16 mouse cellular contexts compared by ENCODE assay signal in genomic region chr17:63683345-63683744, GRCm38 (mm10).
DNase-seq lines count a peak whose midpoint lies in the region; ATAC-seq and TF ChIP-seq lines count a peak whose summit lies in the region.
"Had no signal": no experiment of that assay in that cellular context is flagged by ENCODE, and none has a peak within 500 bp of the region (broad histone marks: within the 10 kb centered on the region; RNA-seq: fewer than 3 reads in every experiment).

No protein-coding gene starts in this region.

- intact Hi-C loops in gastrocnemius, postnatal 36 days (cut with DNase I): no loop called here

- 82% methylated on average over 9 of the region's 9 CpGs for WGBS in forebrain, postnatal 0 days
- 82% methylated on average over 9 of the region's 9 CpGs for WGBS in forebrain, embryonic 16.5 days
- WGBS in midbrain, embryonic 14.5 days: 85% methylated on average over 9 of the region's 9 CpGs
- 77% methylated on average over 9 of the region's 9 CpGs for WGBS in midbrain, embryonic 13.5 days
- 70% methylated on average over 9 of the region's 9 CpGs for WGBS in cerebellum, adult 2 months

- no peak for ATAC-seq in forebrain, postnatal 0 days
- no peak for ATAC-seq in forebrain, embryonic 16.5 days
- ATAC-seq in midbrain, embryonic 14.5 days (ENCODE audit: low FRiP score, low TSS enrichment): no peak
- ATAC-seq in midbrain, embryonic 13.5 days: no peak
- no peak for ATAC-seq in monocyte, adult 5-6 weeks (replicated peaks; ENCODE audit: insufficient number of reproducible peaks, low FRiP score, low TSS enrichment, poor library complexity, severe bottlenecking)
- ATAC-seq: forebrain, embryonic 15.5 days; lung, postnatal 0 days had no signal

- H3K4me3 ChIP-seq in forebrain, postnatal 0 days (ENCODE audit: low read depth, low read length): no peak overlapping the region
- H3K4me3 ChIP-seq in forebrain, embryonic 16.5 days (replicated peaks; ENCODE audit: low read length): no peak overlapping the region
- H3K4me3 ChIP-seq in midbrain, embryonic 14.5 days (replicated peaks; ENCODE audit: low read depth, low read length): no peak overlapping the region
- no peak overlapping the region for H3K4me3 ChIP-seq in midbrain, embryonic 13.5 days (replicated peaks)
- no peak overlapping the region for H3K4me3 ChIP-seq in cerebellum, adult 2 months (replicated peaks; ENCODE audit: insufficient read depth, low read depth, low read length)
- H3K4me3 ChIP-seq: embryonic facial prominence, embryonic 15.5 days; forebrain, embryonic 15.5 days; hindbrain, embryonic 15.5 days; kidney, embryonic 15.5 days; limb, embryonic 12.5 days; midbrain, embryonic 12.5 days; neural tube, embryonic 12.5 days had no signal

- TF ChIP-seq POLR2A in cerebellum, adult 2 months (IDR thresholded peaks at IDR 0.05; ENCODE audit: borderline replicate concordance, insufficient read depth, low read length): no peak

- H3K27me3 ChIP-seq in forebrain, postnatal 0 days (ENCODE audit: insufficient read depth, low read length): no peaks in the 10 kb centered on the region; the same call in 1 of the 2 replicates
- no peaks in the 10 kb centered on the region for H3K27me3 ChIP-seq in forebrain, embryonic 16.5 days (replicated peaks; ENCODE audit: control insufficient read depth, insufficient read depth, low read length)
- no peaks in the 10 kb centered on the region for H3K27me3 ChIP-seq in midbrain, embryonic 14.5 days (ENCODE audit: control insufficient read depth, insufficient read depth, low read length)
- no peaks in the 10 kb centered on the region for H3K27me3 ChIP-seq in midbrain, embryonic 13.5 days
- no peaks in the 10 kb centered on the region for H3K27me3 ChIP-seq in cerebellum, adult 2 months (ENCODE audit: control insufficient read depth, insufficient read depth, low read length)
- H3K27me3 ChIP-seq: embryonic facial prominence, embryonic 15.5 days; forebrain, embryonic 15.5 days; hindbrain, embryonic 15.5 days; kidney, embryonic 15.5 days; limb, embryonic 12.5 days; midbrain, embryonic 12.5 days; neural tube, embryonic 12.5 days had no signal

- H3K9me3 ChIP-seq in forebrain, postnatal 0 days (ENCODE audit: low read length): no peaks in the 10 kb centered on the region
- no peaks in the 10 kb centered on the region for H3K9me3 ChIP-seq in forebrain, embryonic 16.5 days (ENCODE audit: control insufficient read depth, low read length)
- no peaks in the 10 kb centered on the region for H3K9me3 ChIP-seq in midbrain, embryonic 14.5 days (ENCODE audit: control insufficient read depth, low read length)
- H3K9me3 ChIP-seq in midbrain, embryonic 13.5 days: no peaks in the 10 kb centered on the region
- H3K9me3 ChIP-seq: embryonic facial prominence, embryonic 15.5 days; forebrain, embryonic 15.5 days; hindbrain, embryonic 15.5 days; kidney, embryonic 15.5 days; limb, embryonic 12.5 days; midbrain, embryonic 12.5 days; neural tube, embryonic 12.5 days had no signal

- no peak overlapping the region for H3K9ac ChIP-seq in forebrain, postnatal 0 days
- no peak overlapping the region for H3K9ac ChIP-seq in forebrain, embryonic 16.5 days (replicated peaks; ENCODE audit: low read depth, low read length)
- no peak overlapping the region for H3K9ac ChIP-seq in midbrain, embryonic 14.5 days (replicated peaks; ENCODE audit: low read length)
- no peak overlapping the region for H3K9ac ChIP-seq in midbrain, embryonic 13.5 days (replicated peaks)
- H3K9ac ChIP-seq: embryonic facial prominence, embryonic 15.5 days; forebrain, embryonic 15.5 days; hindbrain, embryonic 15.5 days; kidney, embryonic 15.5 days; limb, embryonic 12.5 days; midbrain, embryonic 12.5 days; neural tube, embryonic 12.5 days had no signal

- no peaks in the 10 kb centered on the region for H3K36me3 ChIP-seq in forebrain, postnatal 0 days (ENCODE audit: insufficient read depth)
- H3K36me3 ChIP-seq in forebrain, embryonic 16.5 days (ENCODE audit: control insufficient read depth, insufficient read depth): no peaks in the 10 kb centered on the region
- no peaks in the 10 kb centered on the region for H3K36me3 ChIP-seq in midbrain, embryonic 14.5 days (ENCODE audit: control insufficient read depth, insufficient read depth, low read length)
- no peaks in the 10 kb centered on the region for H3K36me3 ChIP-seq in midbrain, embryonic 13.5 days
- H3K36me3 ChIP-seq: embryonic facial prominence, embryonic 15.5 days; forebrain, embryonic 15.5 days; hindbrain, embryonic 15.5 days; kidney, embryonic 15.5 days; limb, embryonic 12.5 days; midbrain, embryonic 12.5 days; neural tube, embryonic 12.5 days had no signal

- H3K27ac ChIP-seq in forebrain, postnatal 0 days (ENCODE audit: low read depth, low read length): no peak overlapping the region
- H3K27ac ChIP-seq in forebrain, embryonic 16.5 days (ENCODE audit: low read length): no peak overlapping the region
- H3K27ac ChIP-seq in midbrain, embryonic 14.5 days (replicated peaks; ENCODE audit: low read depth, low read length): no peak overlapping the region
- no peak overlapping the region for H3K27ac ChIP-seq in midbrain, embryonic 13.5 days
- H3K27ac ChIP-seq in cerebellum, adult 2 months (ENCODE audit: insufficient read depth, low read length): no peak overlapping the region
- H3K27ac ChIP-seq: embryonic facial prominence, embryonic 15.5 days; forebrain, embryonic 15.5 days; hindbrain, embryonic 15.5 days; kidney, embryonic 15.5 days; limb, embryonic 12.5 days; midbrain, embryonic 12.5 days; neural tube, embryonic 12.5 days had no signal

- no peaks in the 10 kb centered on the region; the same call in 1 of the 2 replicates for H3K4me1 ChIP-seq in forebrain, postnatal 0 days (ENCODE audit: insufficient read depth)
- no peaks in the 10 kb centered on the region for H3K4me1 ChIP-seq in forebrain, embryonic 16.5 days (replicated peaks; ENCODE audit: control insufficient read depth, insufficient read depth, low read length)
- no peaks in the 10 kb centered on the region for H3K4me1 ChIP-seq in midbrain, embryonic 14.5 days (ENCODE audit: control insufficient read depth, insufficient read depth, low read length)
- H3K4me1 ChIP-seq in midbrain, embryonic 13.5 days (replicated peaks): no peaks in the 10 kb centered on the region
- H3K4me1 ChIP-seq in cerebellum, adult 2 months (ENCODE audit: control insufficient read depth, insufficient read depth, low read length): no peaks in the 10 kb centered on the region
- H3K4me1 ChIP-seq: forebrain, embryonic 15.5 days; hindbrain, embryonic 15.5 days; midbrain, embryonic 12.5 days; neural tube, embryonic 12.5 days had no signal

- TF ChIP-seq CTCF in forebrain, postnatal 0 days (IDR thresholded peaks at IDR 0.05; ENCODE audit: low read depth): 0 out of 2 replicates have a peak, but pooled peaks have one; percentile 17
- peak; percentile 57 for TF ChIP-seq CTCF in cerebellum, adult 2 months (IDR thresholded peaks at IDR 0.05; ENCODE audit: borderline replicate concordance, insufficient read depth, low read depth, low read length)

- DNase-seq in forebrain, postnatal 0 days: no peak
- DNase-seq in midbrain, embryonic 14.5 days: peak; percentile 36
- peak in 1 of 2 experiments; percentile 25 for DNase-seq in cerebellum, adult 2 months
- DNase-seq in gastrocnemius, postnatal 36 days: no peak
- DNase-seq: right cerebral cortex, adult 18-20 months had no signal

- H3K4me2 ChIP-seq in forebrain, postnatal 0 days (ENCODE audit: low read depth): no peak overlapping the region
- no peak overlapping the region for H3K4me2 ChIP-seq in forebrain, embryonic 16.5 days (ENCODE audit: low read length)
- H3K4me2 ChIP-seq in midbrain, embryonic 14.5 days (ENCODE audit: low read length): no peak overlapping the region
- no peak overlapping the region for H3K4me2 ChIP-seq in midbrain, embryonic 13.5 days (replicated peaks)
- H3K4me2 ChIP-seq: embryonic facial prominence, embryonic 15.5 days; forebrain, embryonic 15.5 days; hindbrain, embryonic 15.5 days; kidney, embryonic 15.5 days; limb, embryonic 12.5 days; midbrain, embryonic 12.5 days; neural tube, embryonic 12.5 days had no signal
